Mouse (Mus musculus) left cerebral cortex, postnatal 14 days (tissue): ENCODE data around the gene Abcc3. TPM values are rescaled to one million over a fixed set of nuclear protein-coding genes. Genes with fewer than 3 reads are reported as not detected.
A peak's percentile ranks its signal among the peaks of the same experiment; 100 is the strongest.

ENCODE experiments used
- DNase-seq, 2 experiments: peaks; one replicate each; pipeline ENCODE4 v3.0.0; 2021 to 2022; ENCODE audit warnings: low spot score in 2 of 2, mixed read lengths in 1 of 2
- intact Hi-C: fragments of 180-260 bp; cut with DNase I; formaldehyde crosslinking; loops from one replicate; pipeline ENCODE4 v1.15.1; 2025
- long read RNA-seq, 2 experiments: library from polyadenylated mRNA; stranded (forward); transcript quantifications; one replicate each; pipeline ENCODE4 v2.0.0; 2021
- total RNA-seq, 2 experiments: library from RNA; stranded (reverse); gene quantifications; 2 replicates each; pipeline ENCODE4 v1.2.3; 2021

The Abcc3 gene
- total RNA-seq, result 1 to 10 TPM; 1.6 to 2.3 TPM
- long read RNA-seq, experiment 1, partial matches to known transcripts, result 1 of 1 reads
- long read RNA-seq, experiment 1, other reads (novel, unspliced or antisense), result 0 of 1 reads
- long read RNA-seq, experiment 2, full-length matches to known transcripts, result 1 of 1 reads
- long read RNA-seq, experiment 2, partial matches to known transcripts, result 0 of 1 reads
- long read RNA-seq, experiment 2, other reads (novel, unspliced or antisense), result 0 of 1 reads

DNA sequence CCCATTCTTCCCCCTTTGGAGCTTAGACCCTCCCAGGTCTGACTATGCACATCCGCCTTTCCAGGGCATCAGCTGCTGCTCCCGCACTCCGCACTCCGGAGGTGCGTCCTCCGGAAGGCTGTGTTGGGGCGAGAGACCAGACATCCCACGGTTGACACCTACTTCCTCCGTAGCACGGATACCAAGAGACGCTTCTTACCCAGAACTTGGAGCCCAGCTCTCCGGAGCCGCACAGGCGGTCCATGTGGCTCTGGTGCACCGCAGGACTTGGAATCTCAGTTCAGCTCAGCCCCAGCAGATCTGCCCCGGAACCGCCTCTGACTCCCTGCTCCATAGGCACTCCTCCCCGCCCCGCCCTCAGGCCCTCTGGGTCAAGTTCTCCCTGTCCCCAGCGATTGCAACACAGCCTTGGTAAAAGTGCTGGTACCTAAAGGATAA, at the start of gene Abcc3:
Gene Abcc3 (minus strand): TSS at position 326 of the 438 bp plus-strand sequence.
- no peak for DNase-seq
- intact Hi-C loops, result no loop called here

DNA sequence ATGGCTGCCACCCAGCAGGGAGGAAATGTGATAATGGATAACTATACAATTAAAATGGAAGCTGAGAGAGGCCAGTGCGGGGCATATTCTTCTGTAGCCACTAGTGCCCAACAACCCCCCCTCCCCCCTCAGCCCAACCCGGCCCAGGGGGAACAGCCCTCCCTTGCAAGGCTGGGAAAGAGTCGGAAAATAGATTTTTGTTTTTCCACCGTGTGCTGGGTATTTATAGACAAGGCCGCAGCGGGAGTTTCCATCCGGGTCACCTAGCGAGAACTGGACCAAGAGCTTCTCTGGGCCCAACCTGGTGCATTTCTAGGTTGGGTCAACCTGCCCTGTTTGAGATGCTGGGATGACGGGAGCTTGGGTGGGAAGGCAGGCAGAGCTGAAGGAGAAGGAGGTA, 49.0 kb upstream of the Abcc3 start:
- no peak for DNase-seq
- intact Hi-C loops, result no loop called here

DNA sequence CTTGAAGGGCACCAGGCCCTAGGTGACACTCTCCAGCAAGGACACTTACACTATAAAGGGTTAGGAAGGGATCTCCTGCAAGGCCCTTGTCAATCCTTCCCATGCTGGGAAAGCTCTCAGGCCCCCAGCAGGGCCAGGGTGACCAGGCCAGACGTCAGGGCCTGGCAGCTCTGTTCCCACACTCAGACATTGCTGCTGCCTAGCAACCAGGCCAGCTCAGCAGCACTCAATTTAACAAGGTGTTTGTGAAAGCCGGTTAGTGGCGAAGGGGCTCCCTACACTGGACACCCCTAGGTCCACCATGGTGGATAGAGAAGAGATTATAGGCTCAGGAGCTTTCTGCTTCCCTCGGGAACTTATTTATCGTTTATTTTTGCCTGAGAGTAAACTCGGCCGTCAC, 48.3 kb upstream of the Abcc3 start:
- DNase-seq, result no peak
- intact Hi-C loops, result no loop called here

DNA sequence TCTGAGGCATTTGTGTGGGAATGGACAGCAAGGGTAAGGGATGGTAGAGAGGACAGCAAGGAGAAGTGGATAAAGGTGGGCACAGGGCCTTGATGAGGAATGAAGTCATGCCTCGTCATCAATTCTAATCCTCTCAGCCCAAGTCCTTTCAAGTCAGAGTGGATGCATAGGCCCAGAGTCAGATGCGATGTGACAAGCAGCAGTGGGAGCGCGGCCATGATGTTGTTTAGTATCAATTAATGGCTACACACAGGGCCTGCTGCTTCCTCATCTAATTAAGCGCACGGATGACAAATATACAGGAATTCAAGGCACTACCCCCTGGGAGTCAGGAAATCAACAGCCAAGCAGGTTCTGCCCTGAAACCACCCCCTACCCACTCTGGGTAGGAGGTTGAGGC, 47.6 kb upstream of the Abcc3 start:
- no peak for DNase-seq
- intact Hi-C loops, result no loop called here

DNA sequence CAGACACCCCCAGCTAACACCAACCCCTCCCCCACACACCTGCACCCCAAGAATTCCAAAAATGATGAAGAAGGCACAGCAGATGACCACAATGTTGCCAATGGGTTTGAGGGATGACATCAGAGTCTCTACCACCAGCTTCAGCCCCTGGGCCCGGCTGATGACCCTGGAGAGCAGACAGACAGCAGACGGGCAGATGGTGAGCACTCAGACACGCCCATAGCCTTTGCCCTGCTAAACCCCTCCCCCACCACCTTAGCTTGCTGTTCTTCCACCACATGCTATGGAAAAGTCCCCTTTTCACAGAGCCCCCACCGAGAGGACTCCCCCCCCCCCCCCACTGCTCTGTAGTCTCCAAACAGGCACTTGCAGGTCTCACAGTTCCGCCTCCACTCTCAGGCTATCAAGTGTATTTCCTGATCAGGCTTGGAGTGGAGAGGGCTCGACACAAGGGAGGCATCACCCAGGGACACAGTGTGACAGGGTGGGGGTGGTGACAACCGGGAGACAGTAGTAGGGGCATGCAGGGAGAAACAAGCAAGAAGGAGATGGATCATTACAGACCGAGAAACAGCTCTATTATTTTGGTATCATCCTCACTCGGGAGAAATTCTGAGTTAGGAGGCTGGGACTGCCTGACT, 36.3 kb upstream of the Abcc3 start:
- DNase-seq, result no peak

DNA sequence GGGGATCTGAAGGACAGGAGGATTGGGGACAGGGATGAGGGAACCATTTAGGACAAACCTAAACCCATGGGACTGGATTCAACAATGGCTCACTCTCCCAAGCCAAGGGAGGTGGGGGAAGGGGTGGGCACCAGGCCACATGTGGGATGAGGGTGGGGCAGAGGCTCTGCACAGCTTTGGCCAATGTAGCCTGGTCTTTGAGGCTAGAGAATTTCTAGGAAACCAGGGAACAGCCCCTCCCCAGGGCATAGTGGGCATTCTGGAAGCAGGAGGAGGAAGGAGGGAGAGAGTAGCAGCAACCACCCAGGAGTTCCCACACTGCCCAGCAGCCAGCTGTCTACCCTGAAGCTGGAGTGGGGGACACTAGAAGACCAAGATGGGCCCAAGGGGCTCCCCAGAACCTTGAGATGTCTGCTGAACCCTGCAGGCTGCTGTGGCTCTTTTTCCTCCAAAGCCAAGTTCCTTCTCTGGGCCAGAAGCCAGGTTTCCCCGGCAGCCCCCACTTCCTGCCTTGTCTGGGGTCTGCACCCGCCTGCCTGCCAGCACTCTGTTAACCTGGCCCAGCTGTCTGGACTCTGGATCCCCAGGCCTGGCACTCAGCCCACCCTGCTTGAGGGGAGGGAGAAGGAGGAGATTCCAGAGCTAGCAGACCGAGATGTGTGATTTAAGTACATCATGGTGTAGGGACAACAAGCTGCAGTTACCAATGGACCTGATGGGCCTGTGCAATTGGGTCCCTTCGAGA, 35.5 kb upstream of the Abcc3 start:
- peak; percentile 60 to 66 for DNase-seq
- intact Hi-C loops, result no loop called here

More for the DNA sequence above, 36.3 kb upstream of the Abcc3 start:
- intact Hi-C loops, result no loop called here

DNA sequence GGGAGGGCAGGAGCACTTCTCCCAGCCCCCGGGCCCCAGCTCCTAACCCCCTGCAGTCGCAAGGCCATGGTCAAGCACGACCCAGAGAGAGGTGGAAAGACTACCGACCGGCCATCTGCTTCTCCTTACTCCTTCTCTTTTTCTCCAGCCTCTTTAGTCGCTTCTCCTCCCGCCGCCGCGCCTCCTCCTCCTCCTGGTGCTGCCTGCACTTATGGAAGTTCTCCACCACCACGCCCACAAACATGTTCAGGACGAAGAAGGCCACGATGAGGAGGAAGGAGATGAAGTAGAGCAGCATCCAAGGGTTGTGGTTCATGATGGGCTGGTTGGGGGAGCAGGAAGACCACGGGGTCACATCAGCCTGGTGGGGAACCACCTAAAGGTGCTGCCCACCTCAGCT, 32.9 kb upstream of the Abcc3 start:
- intact Hi-C loops, result no loop called here
- no peak for DNase-seq

DNA sequence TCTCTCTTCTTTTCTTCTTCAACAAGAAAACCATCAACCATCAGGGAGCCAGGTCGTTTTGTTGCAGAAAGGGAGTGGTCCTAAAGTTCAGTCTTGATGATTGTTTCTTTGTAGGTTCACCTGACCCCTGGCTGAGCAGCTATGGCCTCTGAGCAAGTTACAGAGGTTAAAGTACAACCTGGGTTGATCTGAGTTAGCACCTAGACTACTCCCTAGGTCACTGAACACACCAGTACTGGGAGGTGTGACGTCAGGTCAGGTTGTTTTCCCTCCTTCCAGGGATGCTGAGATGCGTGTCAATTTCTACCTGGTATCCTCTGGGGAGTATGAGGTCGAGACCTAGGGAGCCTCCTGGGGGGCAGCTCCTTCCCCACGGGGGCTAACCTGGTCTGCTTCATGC, 32.4 kb upstream of the Abcc3 start:
- DNase-seq, result no peak
- intact Hi-C loops, result no loop called here

DNA sequence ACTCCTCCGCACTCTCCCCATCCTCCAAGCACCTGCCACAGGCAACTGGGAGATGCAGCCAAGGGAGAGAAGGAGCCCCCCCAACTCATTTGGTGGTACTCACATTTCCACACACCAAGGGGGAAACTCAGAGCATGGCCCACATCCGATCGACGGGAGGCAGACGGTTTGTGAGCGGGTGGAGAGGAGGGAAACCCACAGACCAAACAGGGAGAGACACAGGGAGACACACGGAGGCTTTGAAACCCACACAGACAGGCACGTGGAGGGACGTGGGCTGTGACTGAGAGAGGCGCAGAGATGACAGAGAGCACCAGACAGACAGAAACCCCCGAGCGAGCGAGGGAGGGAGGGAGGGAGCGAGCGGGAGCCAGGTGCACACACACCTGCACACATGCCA, 31.6 kb upstream of the Abcc3 start:
- intact Hi-C loops, result loop anchor here (5.0 kb wide), 2 partner anchors 48 to 123 kb away; partner anchors contain the start of genes Cacna1g and Rsad1
- DNase-seq, result peak; percentile 46 to 54

DNA sequence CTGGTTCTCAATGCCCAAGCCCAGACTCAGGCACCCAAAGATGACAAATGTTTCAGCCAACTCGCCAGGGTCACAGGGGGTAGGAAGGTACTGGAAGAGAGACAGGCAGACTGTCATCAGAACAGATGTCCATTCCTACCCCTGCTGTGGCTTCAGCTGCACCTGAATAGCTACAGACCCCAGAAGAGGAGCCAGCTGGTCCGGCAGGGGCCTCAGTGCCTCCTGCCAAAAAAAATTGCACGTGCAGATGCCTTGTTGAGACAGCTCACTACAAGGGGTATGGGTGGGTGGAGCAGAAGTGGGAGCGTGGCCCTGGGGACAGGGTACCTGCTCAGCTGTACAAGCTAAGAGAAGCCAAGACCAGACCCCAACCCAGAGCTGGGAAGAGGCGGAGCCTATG, 31.1 kb upstream of the Abcc3 start:
- intact Hi-C loops, result loop anchor here (5.0 kb wide), 2 partner anchors 48 to 123 kb away; partner anchors contain the start of genes Cacna1g and Rsad1
- DNase-seq, result no peak

DNA sequence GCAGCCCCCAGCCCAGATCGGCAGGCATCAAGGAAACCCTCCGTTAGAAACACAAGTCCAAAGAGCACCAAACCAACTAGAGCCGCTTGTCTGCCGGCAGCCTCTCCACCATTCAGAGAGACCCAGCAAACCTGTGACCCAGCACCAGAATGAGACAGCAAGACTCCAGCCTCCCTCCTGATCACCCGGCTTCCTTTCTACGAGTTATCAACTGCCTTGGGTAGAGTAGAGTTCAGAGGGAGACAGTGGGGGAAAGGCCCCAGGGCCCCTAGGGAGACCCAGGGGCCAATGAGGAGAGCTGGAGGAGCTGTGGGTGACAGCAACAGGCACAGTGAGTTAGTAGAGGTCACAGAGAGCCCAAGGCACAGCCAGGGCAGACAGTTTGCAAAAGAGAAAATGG, 28.2 kb upstream of the Abcc3 start:
- no peak for DNase-seq
- intact Hi-C loops, result loop anchor here (1.0 to 5.0 kb wide), 3 partner anchors 51 to 126 kb away; partner anchors contain the start of genes Cacna1g, Rsad1 and Spata20

DNA sequence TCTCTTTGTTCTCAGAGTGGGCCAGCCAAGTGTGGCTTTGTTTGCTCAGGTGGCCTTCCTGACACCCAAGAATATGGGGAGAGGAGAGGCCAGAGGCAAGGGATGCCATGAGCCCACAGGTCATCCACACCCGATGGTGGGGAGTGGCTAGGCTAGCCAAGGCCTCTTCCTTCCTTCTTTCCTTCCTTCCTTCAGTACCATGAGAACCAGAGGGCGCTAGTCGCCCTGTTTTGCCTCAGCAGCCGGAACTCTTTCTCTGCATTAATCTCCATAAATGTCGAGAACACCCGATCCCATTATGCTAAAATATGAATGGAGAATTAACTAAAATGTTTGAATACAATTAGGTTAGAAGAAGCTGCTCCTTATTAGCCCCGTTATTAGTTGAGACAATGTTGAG, 27.5 kb upstream of the Abcc3 start:
- intact Hi-C loops, result loop anchor here (1.0 to 5.0 kb wide), 3 partner anchors 52 to 127 kb away; partner anchors contain the start of genes Cacna1g, Rsad1 and Spata20
- DNase-seq, result peak; percentile 58 to 61

DNA sequence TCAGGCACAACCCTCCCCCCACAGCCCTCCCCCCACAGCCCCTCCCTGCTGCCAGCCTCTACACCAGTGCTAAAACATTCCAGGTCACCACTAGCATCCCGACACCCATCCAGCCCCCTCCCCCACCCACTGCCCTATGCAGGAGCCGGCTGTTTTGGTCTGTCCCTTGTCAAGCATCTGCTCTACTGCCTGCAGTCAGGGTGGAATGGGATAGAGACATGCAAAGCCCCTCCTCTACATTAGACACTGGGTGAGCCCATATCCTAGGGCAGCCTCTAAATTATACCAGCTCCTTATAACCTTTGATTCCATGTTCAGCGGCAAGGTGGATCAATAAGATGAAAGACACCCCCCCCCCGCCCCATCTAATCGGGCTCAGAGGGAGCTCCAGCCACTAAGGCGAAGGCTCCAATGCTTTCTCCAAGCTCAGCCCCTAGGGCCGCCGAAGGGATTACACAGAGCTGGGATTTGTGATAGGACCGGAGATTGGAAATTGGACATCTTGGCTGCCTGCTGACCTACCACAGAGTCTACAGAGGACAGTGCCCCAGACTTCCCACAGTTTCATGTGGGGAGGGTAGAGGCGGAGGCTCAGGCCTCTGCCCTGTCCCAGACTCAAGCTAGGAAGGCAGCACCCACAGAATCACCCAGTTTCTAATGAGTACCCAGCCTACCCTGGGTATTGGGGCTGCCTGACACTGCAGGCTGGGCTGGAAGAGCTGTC, 26.4 kb upstream of the Abcc3 start:
- DNase-seq, result no peak
- intact Hi-C loops, result no loop called here

DNA sequence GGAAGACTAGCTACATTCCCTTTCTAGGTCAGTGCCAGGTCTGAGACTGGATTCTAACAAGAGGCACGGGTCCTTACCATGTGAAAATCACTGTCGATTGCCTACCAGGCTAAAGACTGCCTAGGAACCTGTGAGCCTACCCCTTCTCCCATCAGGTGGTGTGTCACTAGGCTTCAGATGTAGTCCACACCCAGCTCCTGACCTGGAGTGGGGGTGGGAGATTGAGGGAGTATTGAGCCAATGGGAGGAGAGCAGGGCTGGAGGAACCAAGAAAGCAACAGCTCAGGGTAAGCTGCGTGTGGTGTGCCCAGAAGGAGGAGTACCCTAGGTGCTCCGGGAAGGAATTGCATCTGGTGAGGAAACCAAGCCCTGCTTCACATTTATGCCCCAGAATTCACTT, 21.2 kb upstream of the Abcc3 start:
- DNase-seq, result no peak
- intact Hi-C loops, result no loop called here

DNA sequence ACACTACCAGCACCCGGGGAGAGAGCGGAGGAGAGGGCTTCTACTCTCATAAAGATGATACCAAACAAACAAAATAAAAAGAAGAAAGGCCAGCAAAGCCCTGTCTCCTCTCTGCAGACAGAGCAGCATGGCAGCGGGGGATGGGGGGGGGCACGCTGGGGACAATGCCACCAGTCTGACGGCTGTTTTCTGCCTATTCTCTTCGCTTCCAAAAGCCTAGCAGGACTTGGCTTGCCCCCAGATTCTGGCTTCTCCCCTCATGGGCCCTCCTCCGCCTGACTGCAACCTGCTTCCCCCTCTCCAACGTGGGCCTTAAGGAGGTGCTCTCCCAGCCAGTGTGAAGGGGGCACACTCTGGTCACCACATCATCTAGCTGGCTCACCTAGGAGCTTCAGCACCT, 20.7 kb upstream of the Abcc3 start:
- intact Hi-C loops, result no loop called here
- DNase-seq, result no peak

DNA sequence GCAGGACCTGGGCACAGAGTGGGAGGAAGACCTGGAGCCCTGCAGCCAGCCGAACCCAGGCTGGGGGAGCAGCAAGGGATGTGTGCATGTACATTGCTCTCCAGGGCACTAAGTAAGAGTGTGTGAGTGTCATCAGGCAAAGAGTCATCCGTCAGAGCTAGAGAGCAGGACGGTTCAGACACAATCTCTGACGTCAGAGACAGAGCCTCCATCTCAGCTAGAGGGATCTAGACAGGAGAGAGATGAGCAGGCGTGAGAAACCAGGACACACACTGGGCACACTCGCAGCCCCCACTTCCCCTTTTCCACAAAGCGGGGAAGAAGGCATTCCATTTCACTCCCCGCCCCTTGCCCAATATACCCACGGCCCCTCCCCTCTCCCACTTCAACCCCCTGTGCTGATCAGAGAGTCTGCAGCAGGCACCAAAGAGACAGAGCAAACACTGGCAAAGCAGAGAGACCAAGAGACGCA, 20.2 kb upstream of the Abcc3 start:
- intact Hi-C loops, result no loop called here
- peak in 1 of 2 experiments; percentile 41 for DNase-seq

DNA sequence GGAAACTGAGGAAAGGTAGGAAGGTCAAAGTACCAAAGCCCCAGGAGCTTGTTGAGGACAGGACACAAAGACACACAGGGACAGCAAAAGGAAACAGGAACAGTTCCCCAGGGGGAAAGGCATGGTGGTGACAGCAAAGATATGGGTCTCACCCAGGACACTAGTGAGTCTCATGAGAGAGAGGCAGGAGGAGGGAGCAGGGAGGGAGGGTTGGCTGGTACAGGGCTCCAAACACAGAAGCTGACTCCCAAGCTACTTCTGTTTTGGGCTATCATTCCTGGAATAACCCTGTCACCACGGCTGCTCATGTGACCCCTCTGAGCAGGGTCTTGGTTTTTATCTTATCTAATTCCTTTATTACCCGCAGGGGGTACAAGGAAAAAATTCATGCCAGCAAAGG, 19.8 kb upstream of the Abcc3 start:
- DNase-seq, result no peak
- intact Hi-C loops, result no loop called here

DNA sequence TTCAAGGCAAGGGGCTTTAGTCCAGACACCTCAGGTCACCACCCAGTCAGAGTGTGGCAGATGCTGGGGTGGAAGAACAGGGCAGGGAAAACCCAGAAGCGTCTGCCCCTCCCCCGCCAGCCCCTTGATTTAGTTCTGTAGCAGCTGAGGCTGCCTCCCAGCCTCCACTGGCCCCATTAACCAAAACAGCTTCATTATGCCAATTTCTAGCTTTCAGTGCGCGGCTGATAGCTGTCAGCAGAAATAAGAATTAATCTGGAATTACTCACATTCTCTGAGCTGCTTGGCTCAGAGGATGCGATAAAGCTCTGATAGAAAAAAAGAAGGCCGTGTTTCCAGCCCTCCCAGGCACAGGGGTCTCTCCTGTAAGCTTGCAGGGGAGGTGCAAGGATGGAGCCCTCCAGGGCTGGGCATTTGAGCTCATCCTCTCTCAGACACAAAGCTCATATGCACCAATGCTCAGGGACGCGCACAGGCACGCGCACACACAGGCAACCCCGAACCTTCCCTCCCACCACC, 15.1 kb upstream of the Abcc3 start:
- intact Hi-C loops, result no loop called here
- DNase-seq, result no peak

DNA sequence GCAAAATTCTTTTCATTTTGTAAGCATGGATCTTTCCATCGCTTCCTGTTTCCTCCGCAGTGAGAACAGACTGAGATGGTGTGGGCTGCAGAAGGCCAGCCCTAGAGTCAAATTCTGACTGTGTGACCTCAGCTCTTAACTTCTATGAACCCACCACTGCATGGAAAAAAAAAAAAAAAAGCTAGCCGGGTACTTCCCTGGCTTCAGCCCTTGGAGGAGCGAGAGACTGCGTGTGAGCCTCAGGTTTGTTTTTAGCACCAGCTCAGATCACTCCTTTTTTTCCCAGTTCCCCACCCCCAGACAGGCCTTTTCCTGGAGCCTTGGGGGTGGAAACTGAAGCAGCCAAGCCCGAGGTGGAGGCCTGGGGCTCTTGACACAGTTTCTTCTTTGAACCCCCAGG, 12.6 kb upstream of the Abcc3 start:
- peak in 1 of 2 experiments; percentile 61 for DNase-seq
- intact Hi-C loops, result no loop called here
